Mouse (Mus musculus) lung, embryonic 16.5 days (tissue): ENCODE results near the gene Cfap161. TPM values are rescaled to one million over a fixed set of nuclear protein-coding genes. Genes with fewer than 3 reads are reported as not detected.

ENCODE experiments used
- ATAC-seq: fragments of 200-750 bp; cut with Nextera tagmentation; 2 replicates; pipeline ENCODE4 v1.8.0; 2017; ENCODE audit warnings: low read depth, mild to moderate bottlenecking, moderate library complexity
- H3K27ac ChIP-seq: fragments of 300-500 bp; sonication (generic); 2 replicates; pipeline ENCODE4 v1.5.1; 2014; ENCODE audit warnings: mild to moderate bottlenecking, control low read depth, low read length
- H3K27me3 ChIP-seq: fragments of 300-500 bp; sonication (generic); 2 replicates; pipeline ENCODE4 v1.6.1; 2014; ENCODE audit warnings: low read depth, low read length, mixed read lengths; ENCODE audit not compliant: control insufficient read depth, insufficient read depth
- H3K36me3 ChIP-seq: fragments of 300-500 bp; sonication (generic); 2 replicates; pipeline ENCODE4 v1.6.1; 2014; ENCODE audit warnings: low read length; ENCODE audit not compliant: control insufficient read depth, insufficient read depth
- H3K4me1 ChIP-seq: fragments of 300-500 bp; sonication (generic); replicated peaks from 2 replicates; pipeline ENCODE4 v1.6.1; 2014; ENCODE audit warnings: low read length, mixed read lengths; ENCODE audit not compliant: control insufficient read depth, insufficient read depth
- H3K4me2 ChIP-seq: fragments of 300-500 bp; sonication (generic); 2 replicates; pipeline ENCODE4 v1.6.1; 2014; ENCODE audit warnings: low read depth, low read length, control low read depth
- H3K4me3 ChIP-seq: fragments of 300-500 bp; sonication (generic); 2 replicates; pipeline ENCODE4 v1.5.1; 2014; ENCODE audit warnings: mild to moderate bottlenecking, low read length, control low read depth
- H3K9ac ChIP-seq: fragments of 300-500 bp; sonication (generic); 2 replicates; pipeline ENCODE4 v1.6.1; 2014; ENCODE audit warnings: low read length, control low read depth
- H3K9me3 ChIP-seq: fragments of 300-500 bp; sonication (generic); 2 replicates; pipeline ENCODE4 v1.6.1; 2016; ENCODE audit warnings: low read length; ENCODE audit not compliant: control insufficient read depth
- WGBS: fragments of 180-500 bp; shearing (Covaris S2); extraction: QIAGEN DNeasy Blood & Tissue Kit; methylation state at CpG from one replicate; pipeline ENCODE4 v1.1.7; 2014; 5-methylcytosine and 5-hydroxymethylcytosine counted together
- polyA plus RNA-seq: library from polyadenylated mRNA; unstranded; fragments of >200 nt; fragmentation: Nextera tagmentation; extraction: Ambion mirVana; gene quantifications from 2 replicates; pipeline ENCODE4 v1.2.1, GENCODE M21; 2015

The Cfap161 gene
- polyA plus RNA-seq, 1 experiment from 2014 or later = 7.4 TPM

- 30% methylated on average over 6 of the region's 6 CpGs for WGBS
- ATAC-seq = no peak
- peak overlapping the region; percentile 7 for H3K27ac ChIP-seq
Measured at GRCm38 (mm10) chr7:83809060-83809459, 14.4 kb upstream of the Cfap161 start.

DNA sequence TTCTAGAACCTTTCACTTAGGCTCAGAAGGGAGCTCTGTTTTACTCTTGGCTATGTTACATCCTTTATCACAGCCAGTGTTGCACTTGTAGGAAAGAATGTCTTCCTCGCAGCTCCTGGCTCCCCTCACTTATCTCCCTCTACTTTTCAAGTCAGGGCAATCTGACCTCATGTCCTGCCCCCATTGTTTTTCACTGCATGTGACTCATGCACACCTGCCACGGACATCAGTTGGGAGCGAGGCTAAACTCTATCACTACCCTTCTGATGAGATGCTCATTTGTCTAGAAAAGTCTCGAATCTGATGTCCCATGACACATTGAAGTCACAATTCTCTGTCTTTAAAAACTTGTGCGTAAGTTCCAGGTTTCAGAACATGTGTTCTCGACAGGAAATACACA, 12.3 kb upstream of the Cfap161 start:
- ATAC-seq = no peak
- H3K36me3 ChIP-seq = no peaks in the 10 kb centered on the region
- WGBS = 63% methylated on average over 6 of the region's 6 CpGs
- H3K9ac ChIP-seq = no peak overlapping the region
- H3K27me3 ChIP-seq = no peaks in the 10 kb centered on the region
- no peaks in the 10 kb centered on the region for H3K9me3 ChIP-seq
- H3K4me1 ChIP-seq = peaks cover 25% of the 10 kb centered on the region
- H3K27ac ChIP-seq = no peak overlapping the region
- no peak overlapping the region for H3K4me3 ChIP-seq
- H3K4me2 ChIP-seq = no peak overlapping the region

More at GRCm38 (mm10) chr7:83809060-83809459, 14.4 kb upstream of the Cfap161 start:
- no peaks in the 10 kb centered on the region for H3K36me3 ChIP-seq
- H3K9me3 ChIP-seq = no peaks in the 10 kb centered on the region
- H3K4me3 ChIP-seq = no peak overlapping the region
- peaks cover 42% of the 10 kb centered on the region for H3K4me1 ChIP-seq
- H3K27me3 ChIP-seq = no peaks in the 10 kb centered on the region
- no peak overlapping the region for H3K4me2 ChIP-seq
- no peak overlapping the region for H3K9ac ChIP-seq

DNA sequence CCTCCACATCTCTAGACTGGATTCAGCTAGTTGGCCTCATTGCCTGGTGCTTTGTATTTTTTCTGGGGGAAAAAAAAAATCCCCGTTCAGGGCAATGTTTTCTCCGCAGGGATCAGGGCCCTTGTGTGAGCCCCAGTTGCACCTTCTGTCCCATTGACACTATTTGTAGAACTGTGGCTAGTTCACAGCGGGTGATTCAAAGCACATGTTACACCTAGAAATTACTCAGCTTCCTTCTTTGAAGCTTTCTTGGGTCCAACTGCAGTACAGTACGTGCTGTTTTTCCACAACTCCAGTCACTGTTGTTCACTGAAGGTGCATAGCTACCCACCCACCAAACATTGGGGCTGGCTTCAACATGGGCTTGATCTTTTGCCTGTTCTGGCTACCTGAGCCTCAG, 9.1 kb upstream of the Cfap161 start:
- no peak for ATAC-seq

GRCm38 (mm10) chr7:83802509-83802908, 7.8 kb upstream of the Cfap161 start:
- no peaks in the 10 kb centered on the region for H3K9me3 ChIP-seq
- no peaks in the 10 kb centered on the region for H3K27me3 ChIP-seq
- H3K4me1 ChIP-seq = no peaks in the 10 kb centered on the region
- no peak overlapping the region for H3K4me3 ChIP-seq
- no peak overlapping the region for H3K27ac ChIP-seq
- peak; percentile 49 for ATAC-seq
- H3K36me3 ChIP-seq = no peaks in the 10 kb centered on the region
- 47% methylated on average over 7 of the region's 7 CpGs for WGBS
- H3K4me2 ChIP-seq = no peak overlapping the region
- H3K9ac ChIP-seq = no peak overlapping the region

More for the DNA sequence above, 9.1 kb upstream of the Cfap161 start:
- WGBS = 70% methylated on average over 4 of the region's 4 CpGs
- no peak overlapping the region for H3K4me3 ChIP-seq
- H3K4me2 ChIP-seq = no peak overlapping the region
- no peak overlapping the region for H3K9ac ChIP-seq
- no peaks in the 10 kb centered on the region for H3K36me3 ChIP-seq
- H3K27me3 ChIP-seq = no peaks in the 10 kb centered on the region
- no peaks in the 10 kb centered on the region; the same call in 1 of the 2 replicates for H3K4me1 ChIP-seq
- H3K27ac ChIP-seq = no peak overlapping the region
- no peaks in the 10 kb centered on the region for H3K9me3 ChIP-seq

- no peak overlapping the region for H3K27ac ChIP-seq
- no peak overlapping the region for H3K9ac ChIP-seq
- no peak for ATAC-seq
- no peaks in the 10 kb centered on the region for H3K4me1 ChIP-seq
- H3K27me3 ChIP-seq = no peaks in the 10 kb centered on the region
- H3K9me3 ChIP-seq = no peaks in the 10 kb centered on the region
- no peak overlapping the region for H3K4me2 ChIP-seq
- WGBS = 65% methylated on average over 2 of the region's 2 CpGs
- H3K36me3 ChIP-seq = no peaks in the 10 kb centered on the region
- H3K4me3 ChIP-seq = no peak overlapping the region
Measured at GRCm38 (mm10) chr7:83802007-83802406, 7.3 kb upstream of the Cfap161 start.

DNA sequence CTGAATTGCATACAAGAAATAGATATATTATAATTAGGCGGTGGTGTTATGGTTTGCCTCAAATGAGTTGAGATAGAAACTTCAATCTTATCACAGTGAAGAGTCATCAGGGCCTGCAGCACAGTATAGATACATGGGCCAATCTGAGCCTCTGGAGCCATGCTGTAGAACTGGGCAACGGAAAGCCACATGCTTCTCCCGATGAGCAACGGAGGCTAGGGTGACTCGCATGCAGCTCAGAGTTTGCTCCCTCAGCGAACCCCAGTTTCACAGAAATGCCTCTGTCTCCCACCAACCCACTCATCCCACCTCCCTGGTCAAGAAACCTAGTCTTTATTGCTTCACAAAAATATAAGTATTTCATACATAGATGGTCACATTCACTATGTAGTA, 6.8 kb upstream of the Cfap161 start:
- H3K4me2 ChIP-seq = no peak overlapping the region
- no peaks in the 10 kb centered on the region for H3K27me3 ChIP-seq
- WGBS = 89% methylated on average over 6 of the region's 6 CpGs
- no peak overlapping the region for H3K4me3 ChIP-seq
- no peak overlapping the region for H3K9ac ChIP-seq
- no peaks in the 10 kb centered on the region for H3K36me3 ChIP-seq
- H3K9me3 ChIP-seq = no peaks in the 10 kb centered on the region
- H3K4me1 ChIP-seq = no peaks in the 10 kb centered on the region
- no peak overlapping the region for H3K27ac ChIP-seq
- ATAC-seq = no peak

DNA sequence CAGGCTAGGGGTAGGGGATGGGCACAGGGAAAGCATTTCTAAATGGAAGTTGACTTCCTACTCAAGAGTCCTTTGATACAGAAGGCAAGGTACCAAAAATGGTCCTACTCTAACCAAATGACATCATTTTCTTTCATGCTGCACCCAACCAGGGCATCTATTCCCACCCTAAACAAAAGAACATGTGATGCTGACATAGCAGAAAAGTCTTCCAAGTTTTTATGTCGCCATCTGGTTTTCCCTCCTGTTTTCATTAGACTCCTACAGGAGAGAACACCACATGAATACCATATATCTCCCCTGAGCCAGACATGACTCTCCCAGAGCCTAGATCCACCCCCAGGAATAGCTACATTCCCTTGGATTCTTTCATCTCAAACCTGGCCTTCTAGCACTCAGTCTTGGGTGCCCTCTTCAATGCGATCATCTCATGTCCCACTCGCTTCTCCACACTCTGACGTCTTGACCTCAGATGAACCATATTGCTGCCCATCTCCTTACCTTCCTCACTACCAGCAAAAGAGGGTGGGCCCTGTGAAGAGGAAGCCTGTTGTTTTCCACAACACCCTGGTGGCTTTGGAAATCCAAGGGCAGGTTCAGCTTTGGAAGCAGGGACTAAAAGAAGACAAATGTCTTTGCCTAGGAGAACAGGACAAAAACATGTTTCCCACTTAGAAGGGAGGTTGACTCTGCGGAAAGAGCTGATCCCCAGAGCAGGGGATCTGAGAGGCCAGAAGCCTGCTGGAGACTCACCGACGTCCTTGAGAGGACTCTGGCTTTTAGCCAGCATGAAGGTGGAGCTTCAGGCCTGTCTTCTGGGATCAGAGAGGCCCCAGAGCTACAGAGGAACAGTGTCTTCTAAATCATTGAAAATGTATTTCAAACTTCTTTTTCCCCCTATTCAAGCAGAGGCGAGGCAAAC, 6.1 kb upstream of the Cfap161 start:
- Histone ChIP-seq H3K9ac (no peak overlapping the region), H3K4me2 (no peak overlapping the region), H3K27me3 (no peaks in the 10 kb centered on the region), H3K4me1 (no peaks in the 10 kb centered on the region), H3K27ac (no peak overlapping the region), H3K4me3 (no peak overlapping the region), H3K36me3 (no peaks in the 10 kb centered on the region), H3K9me3 (no peaks in the 10 kb centered on the region)
- ATAC-seq = no peak
- WGBS = 63% methylated on average over 8 of the region's 8 CpGs

GRCm38 (mm10) chr7:83800071-83800470, 5.4 kb upstream of the Cfap161 start:
- WGBS = 69% methylated on average over 2 of the region's 2 CpGs
- no peak for ATAC-seq

GRCm38 (mm10) chr7:83798004-83798403, 3.3 kb upstream of the Cfap161 start:
- H3K4me3 ChIP-seq = no peak overlapping the region
- H3K36me3 ChIP-seq = no peaks in the 10 kb centered on the region
- peaks cover 6% of the 10 kb centered on the region; the same call in 1 of the 2 replicates for H3K4me1 ChIP-seq
- no peak overlapping the region for H3K4me2 ChIP-seq
- no peaks in the 10 kb centered on the region for H3K9me3 ChIP-seq
- H3K27me3 ChIP-seq = no peaks in the 10 kb centered on the region
- H3K9ac ChIP-seq = no peak overlapping the region
- ATAC-seq = peak; percentile 53; the same call in 1 of the 2 replicates
- no peak overlapping the region for H3K27ac ChIP-seq

More at GRCm38 (mm10) chr7:83800071-83800470, 5.4 kb upstream of the Cfap161 start:
- no peak overlapping the region for H3K4me2 ChIP-seq
- no peak overlapping the region for H3K9ac ChIP-seq
- H3K4me3 ChIP-seq = no peak overlapping the region
- no peaks in the 10 kb centered on the region for H3K27me3 ChIP-seq
- no peaks in the 10 kb centered on the region for H3K9me3 ChIP-seq
- H3K27ac ChIP-seq = no peak overlapping the region
- H3K4me1 ChIP-seq = 0 out of 2 replicates have a peak, but pooled peaks cover under 1% of the 10 kb centered on the region
- H3K36me3 ChIP-seq = no peaks in the 10 kb centered on the region
